Mouse (Mus musculus) liver, adult 2 months (tissue): ENCODE results near the gene Ybx1. TPM values are rescaled to one million over a fixed set of nuclear protein-coding genes. Genes with fewer than 3 reads are reported as not detected.

Source experiments
- DNase-seq: peaks from one replicate; pipeline ENCODE4 v3.0.0-alpha.2; 2011; ENCODE audit warnings: low read depth, low spot score; ENCODE audit errors: extremely low read depth
- H3K27ac ChIP-seq: fragments of 200-500 bp; replicated peaks from 2 replicates; pipeline ENCODE4 v1.5.1; 2012; ENCODE audit warnings: low read depth, mild to moderate bottlenecking, control low read depth, inconsistent platforms, low read length; ENCODE audit not compliant: insufficient read depth
- H3K27me3 ChIP-seq: fragments of 200-500 bp; 2 replicates; pipeline ENCODE4 v1.6.1; 2012; ENCODE audit warnings: mild to moderate bottlenecking, moderate library complexity, low read length, inconsistent platforms; ENCODE audit not compliant: control insufficient read depth, insufficient read depth
- H3K36me3 ChIP-seq: fragments of 200-500 bp; 2 replicates; pipeline ENCODE4 v1.6.1; 2012; ENCODE audit warnings: low read length, inconsistent platforms; ENCODE audit not compliant: control insufficient read depth, insufficient read depth
- H3K4me1 ChIP-seq: fragments of 200-500 bp; 2 replicates; pipeline ENCODE4 v1.6.1; 2011; ENCODE audit warnings: low read length; ENCODE audit not compliant: control insufficient read depth, insufficient read depth
- H3K4me3 ChIP-seq: fragments of 200-500 bp; 2 replicates; pipeline ENCODE4 v1.5.1; 2011; ENCODE audit warnings: low read depth, mild to moderate bottlenecking, control low read depth, low read length, moderate library complexity; ENCODE audit not compliant: insufficient read depth
- H3K79me2 ChIP-seq: fragments of 200-500 bp; 2 replicates; pipeline ENCODE4 v1.6.1; 2012; ENCODE audit warnings: inconsistent platforms, mild to moderate bottlenecking, low read length, moderate library complexity; ENCODE audit not compliant: control insufficient read depth, insufficient read depth
- H3K9ac ChIP-seq: fragments of 200-500 bp; 2 replicates; pipeline ENCODE4 v1.6.1; 2012; ENCODE audit warnings: low read depth, mild to moderate bottlenecking, control low read depth, inconsistent platforms, low read length
- CTCF ChIP-seq: fragments of 200-500 bp; IDR thresholded peaks from 2 replicates; pipeline ENCODE4 v1.5.1; 2011; ENCODE audit warnings: low read depth, low read length, control low read depth
- POLR2A ChIP-seq: fragments of 200-500 bp; IDR thresholded peaks from 2 replicates; pipeline ENCODE4 v1.6.1; 2011; ENCODE audit warnings: low read length, control low read depth; ENCODE audit not compliant: insufficient read depth; ENCODE audit errors: extremely low read depth
- WGBS: fragments of 180-500 bp; shearing (Covaris S2); methylation state at CpG from one replicate; pipeline ENCODE4 v1.1.7; 2018; 5-methylcytosine and 5-hydroxymethylcytosine counted together
- polyA plus RNA-seq: library from polyadenylated mRNA; depleted of rRNA; stranded (reverse); fragments of >200 nt; gene quantifications from 2 replicates; pipeline ENCODE4 v1.2.3, GENCODE M21; 2012
- total RNA-seq: library from RNA; depleted of rRNA; stranded (reverse); fragments of >200 nt; gene quantifications from 2 replicates; pipeline ENCODE4 v1.2.3, GENCODE M21; 2014

Gene Ybx1
- total and polyA plus RNA-seq, 2 experiments, result 64.3 to 189 TPM

GRCm38 (mm10) chr4:119263459-119263858 is 30.9 kb downstream of the Ybx1 start:
- TF ChIP-seq POLR2A, result no peak
- TF ChIP-seq CTCF, result no peak
- Histone ChIP-seq H3K4me1 (peaks cover 3% of the 10 kb centered on the region; the same call in 1 of the 2 replicates), H3K9ac (no peak overlapping the region), H3K27me3 (no peaks in the 10 kb centered on the region), H3K79me2 (no peaks in the 10 kb centered on the region), H3K36me3 (no peaks in the 10 kb centered on the region), H3K4me3 (no peak overlapping the region), H3K27ac (no peak overlapping the region)
- 81% methylated on average over 3 of the region's 3 CpGs for WGBS
- no peak for DNase-seq

- H3K79me2 ChIP-seq, result no peaks in the 10 kb centered on the region
- peaks cover 3% of the 10 kb centered on the region; the same call in 1 of the 2 replicates for H3K4me1 ChIP-seq
- no peak overlapping the region for H3K4me3 ChIP-seq
- no peak for DNase-seq
- TF ChIP-seq CTCF (no peak), POLR2A (no peak)
- 91% methylated on average over 5 of the region's 5 CpGs for WGBS
- H3K36me3 ChIP-seq, result no peaks in the 10 kb centered on the region
- no peak overlapping the region for H3K9ac ChIP-seq
- H3K27ac ChIP-seq, result no peak overlapping the region
- no peaks in the 10 kb centered on the region for H3K27me3 ChIP-seq
Observed at GRCm38 (mm10) chr4:119262483-119262882, 31.9 kb downstream of the Ybx1 start.

- no peak overlapping the region for H3K27ac ChIP-seq
- no peak overlapping the region for H3K4me3 ChIP-seq
- H3K9ac ChIP-seq, result no peak overlapping the region
- no peak for TF ChIP-seq CTCF
- no peak for TF ChIP-seq POLR2A
- DNase-seq, result no peak
- no peaks in the 10 kb centered on the region for H3K79me2 ChIP-seq
- no peaks in the 10 kb centered on the region for H3K36me3 ChIP-seq
- H3K27me3 ChIP-seq, result no peaks in the 10 kb centered on the region
- 77% methylated on average over 7 of the region's 7 CpGs for WGBS
- peaks cover 3% of the 10 kb centered on the region; the same call in 1 of the 2 replicates for H3K4me1 ChIP-seq
Observed at GRCm38 (mm10) chr4:119261087-119261713, 33.2 kb downstream of the Ybx1 start.

- H3K27me3 ChIP-seq, result no peaks in the 10 kb centered on the region
- TF ChIP-seq POLR2A, result no peak
- TF ChIP-seq CTCF, result no peak
- DNase-seq, result peak; percentile 80
- no peak overlapping the region for H3K27ac ChIP-seq
- no peaks in the 10 kb centered on the region for H3K79me2 ChIP-seq
- H3K4me3 ChIP-seq, result no peak overlapping the region
- no peak overlapping the region for H3K9ac ChIP-seq
- peaks cover 3% of the 10 kb centered on the region; the same call in 1 of the 2 replicates for H3K4me1 ChIP-seq
- H3K36me3 ChIP-seq, result no peaks in the 10 kb centered on the region
- 42% methylated on average over 15 of the region's 15 CpGs for WGBS
Observed at GRCm38 (mm10) chr4:119259344-119260254, 34.8 kb downstream of the Ybx1 start.

- WGBS, result 89% methylated on average over 6 of the region's 6 CpGs
- DNase-seq, result no peak
- no peak for TF ChIP-seq POLR2A
- no peak for TF ChIP-seq CTCF
- Histone ChIP-seq H3K4me3 (no peak overlapping the region), H3K27me3 (no peaks in the 10 kb centered on the region), H3K4me1 (peaks cover 3% of the 10 kb centered on the region; the same call in 1 of the 2 replicates), H3K9ac (no peak overlapping the region), H3K27ac (no peak overlapping the region), H3K79me2 (no peaks in the 10 kb centered on the region), H3K36me3 (no peaks in the 10 kb centered on the region)
Observed at GRCm38 (mm10) chr4:119257083-119257482, 37.3 kb downstream of the Ybx1 start.

GRCm38 (mm10) chr4:119255351-119255750 is 39.1 kb downstream of the Ybx1 start, which contains the start of gene Cldn19:
Cldn19 (plus strand) TSS chr4:119255414.
- H3K27me3 ChIP-seq, result no peaks in the 10 kb centered on the region
- no peaks in the 10 kb centered on the region for H3K36me3 ChIP-seq
- H3K4me1 ChIP-seq, result peaks cover 3% of the 10 kb centered on the region; the same call in 1 of the 2 replicates
- H3K27ac ChIP-seq, result no peak within 1 kb of the TSS
- no peak for DNase-seq
- H3K79me2 ChIP-seq, result no peaks in the 10 kb centered on the region
- WGBS, result 92% methylated on average over 12 of the region's 12 CpGs
- TF ChIP-seq POLR2A, result no peak
- no peak for TF ChIP-seq CTCF
- no peak within 1 kb of the TSS for H3K9ac ChIP-seq
- H3K4me3 ChIP-seq, result no peak within 1 kb of the TSS
